Mouse (Mus musculus) layer of hippocampus, adult 9-11 months (tissue): ENCODE measurements around the gene Chic2.

Source experiments
- DNase-seq: peaks from one replicate; pipeline ENCODE4 v3.0.0; 2022

The Chic2 gene

DNA sequence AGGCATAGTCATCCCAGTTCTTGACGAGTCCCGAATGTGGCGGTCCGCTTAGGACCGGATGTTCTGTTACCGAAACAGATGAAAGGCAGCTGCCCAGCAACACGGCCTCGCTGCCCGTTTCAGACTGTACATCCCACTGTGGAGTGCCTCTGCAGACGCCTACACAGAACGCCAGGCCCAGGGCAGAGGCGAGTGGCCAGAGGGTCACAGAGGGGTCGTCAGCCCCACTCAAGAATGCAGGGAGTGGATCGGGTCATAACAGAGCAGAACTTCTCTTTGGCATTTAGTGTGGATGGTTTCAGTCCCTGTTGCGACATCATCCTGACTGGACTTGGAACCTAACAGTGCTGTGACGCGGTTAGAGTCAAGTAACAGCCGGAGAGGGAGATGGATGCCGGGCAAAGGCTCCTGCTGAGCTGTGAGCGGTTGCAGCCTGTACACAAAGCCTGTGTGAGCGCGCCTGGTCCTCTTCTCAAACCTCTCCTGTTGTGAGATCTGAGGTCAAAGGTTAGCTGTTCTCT is 70.5 kb downstream of the Chic2 start:
- no peak for DNase-seq

GRCm38 (mm10) chr5:74971418-74971817 is 73.2 kb downstream of the Chic2 start:
- no peak for DNase-seq

DNA sequence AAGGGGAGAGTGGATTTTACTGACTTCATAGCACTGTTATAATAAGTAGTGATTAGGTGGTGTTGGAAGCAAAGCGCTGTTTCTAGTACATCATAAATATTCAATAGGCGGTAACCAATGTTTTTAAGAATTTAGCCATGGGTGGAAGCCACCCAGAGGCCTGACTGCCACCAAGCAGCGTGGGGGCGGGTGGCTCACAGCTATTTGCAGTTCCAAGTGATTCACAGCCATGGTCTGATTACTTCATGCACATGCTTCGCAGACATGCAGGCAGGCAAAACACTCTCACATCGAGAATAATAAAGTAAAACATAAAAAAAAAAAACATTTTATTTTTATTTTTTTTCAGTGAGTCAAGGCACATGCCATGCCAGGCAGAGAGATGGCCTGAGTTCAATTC is 75.2 kb downstream of the Chic2 start:
- no peak for DNase-seq

GRCm38 (mm10) chr5:74967882-74968281 is 76.7 kb downstream of the Chic2 start:
- no peak for DNase-seq

GRCm38 (mm10) chr5:74966891-74967290 is 77.7 kb downstream of the Chic2 start:
- DNase-seq = no peak

DNA sequence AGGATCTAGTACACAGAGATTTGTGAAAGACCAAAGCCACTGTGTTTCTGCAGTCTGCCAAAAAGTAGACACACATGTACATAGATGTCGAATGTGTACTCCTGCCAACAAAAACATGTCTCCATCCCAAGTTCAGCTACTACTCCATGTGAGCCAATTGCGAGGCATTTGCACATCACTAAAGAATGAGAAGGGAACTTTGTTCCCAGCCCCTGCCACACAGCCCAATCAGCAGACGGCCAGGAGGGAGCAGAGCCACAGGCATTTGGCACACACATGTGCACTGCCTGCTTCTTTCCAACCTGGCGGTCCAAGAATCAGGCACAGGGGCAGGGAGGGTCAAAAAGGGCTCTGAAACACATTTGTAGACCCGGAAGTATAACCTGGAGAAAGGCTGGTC is 81.8 kb downstream of the Chic2 start:
- no peak for DNase-seq

DNA sequence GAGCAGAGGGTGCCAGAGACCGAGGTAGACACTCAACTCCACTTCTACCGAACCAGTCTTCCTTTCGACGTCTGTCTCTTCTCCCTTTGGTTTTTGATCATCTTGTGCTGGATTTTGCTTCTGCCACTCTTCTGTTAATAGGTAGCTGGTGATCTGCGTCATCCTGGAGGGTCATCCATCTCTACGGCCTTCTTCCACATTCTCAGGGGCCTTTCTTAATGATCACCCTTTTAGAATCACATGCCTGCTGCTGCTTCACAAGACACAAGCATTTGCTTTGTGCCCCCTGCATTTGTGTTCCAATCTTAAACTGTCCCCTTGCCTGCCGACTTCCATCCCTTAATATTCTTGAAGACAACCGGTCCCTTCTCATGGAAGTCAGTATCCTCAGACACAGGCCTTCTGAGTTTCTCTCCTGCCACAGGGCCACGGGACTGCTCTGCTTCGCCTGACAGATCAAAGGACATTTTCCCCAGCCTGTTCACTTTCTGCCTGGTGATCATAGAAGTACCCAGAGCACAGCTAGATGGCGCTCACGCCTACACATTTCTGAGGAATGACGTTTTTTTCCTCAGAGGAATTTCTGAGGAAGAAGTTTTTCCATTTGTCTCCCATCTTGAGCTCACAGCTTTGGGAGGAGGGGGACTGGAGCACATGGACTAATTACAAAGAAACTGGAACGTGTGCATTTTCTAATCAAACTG is 83.6 kb downstream of the Chic2 start:
- no peak for DNase-seq

DNA sequence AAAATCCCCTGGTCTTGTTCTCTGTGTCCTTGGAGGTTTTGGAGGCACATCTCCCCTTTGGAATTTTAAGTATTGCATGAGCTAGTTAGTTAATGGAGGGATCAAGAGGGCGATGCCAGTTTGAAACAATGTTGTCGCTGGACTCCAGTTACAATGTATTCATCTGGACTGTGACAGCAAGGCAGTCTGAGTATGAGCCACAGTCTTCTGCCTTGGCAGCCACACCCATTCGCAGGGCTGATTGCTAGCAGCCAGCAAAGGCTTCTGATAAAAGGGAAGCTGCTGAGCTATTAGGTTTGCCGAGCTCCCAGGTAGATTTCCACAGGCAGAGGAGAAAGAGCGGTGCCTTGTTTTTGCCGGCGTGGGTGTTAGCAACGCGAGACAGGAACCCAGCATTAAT is 84.3 kb downstream of the Chic2 start:
- DNase-seq = no peak

DNA sequence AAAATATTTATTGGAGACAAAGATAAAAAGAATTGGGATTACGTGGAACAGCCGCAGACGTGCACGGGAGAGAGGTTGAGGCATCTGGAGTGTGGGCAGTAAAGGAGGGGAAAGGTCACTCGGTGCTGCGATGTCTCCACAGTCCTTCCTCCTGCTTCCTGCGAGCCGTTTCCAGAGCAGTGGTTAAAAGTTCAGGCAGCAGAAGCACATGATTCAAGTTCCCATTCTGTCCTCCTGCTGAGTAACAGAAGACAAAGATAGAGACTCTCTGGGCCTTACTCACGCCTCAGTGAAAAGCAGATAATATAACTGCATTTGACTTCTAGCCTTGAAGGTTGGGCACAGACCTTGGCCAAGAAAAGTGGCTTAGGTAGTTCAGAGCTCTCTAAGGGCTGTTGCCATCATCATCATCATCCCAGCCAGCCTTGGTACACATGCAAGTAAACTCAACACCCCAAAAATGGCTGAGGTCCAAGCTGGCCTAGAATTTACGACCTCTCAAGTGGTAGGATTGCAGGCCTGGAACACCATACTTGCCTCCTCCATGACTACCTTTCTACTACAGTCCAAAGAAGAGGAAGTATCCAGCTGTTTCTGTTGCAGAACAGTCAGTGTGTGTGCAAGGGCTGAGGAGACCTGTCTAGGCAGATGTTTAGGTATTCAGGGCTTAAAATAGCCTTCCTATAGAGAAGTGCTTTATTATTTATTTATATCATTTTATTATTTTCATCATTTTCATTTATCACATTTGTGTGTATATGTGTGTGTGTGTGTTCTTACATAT is 87.1 kb downstream of the Chic2 start:
- DNase-seq = peak; percentile 51

GRCm38 (mm10) chr5:74956335-74956734 is 88.2 kb downstream of the Chic2 start:
- no peak for DNase-seq

DNA sequence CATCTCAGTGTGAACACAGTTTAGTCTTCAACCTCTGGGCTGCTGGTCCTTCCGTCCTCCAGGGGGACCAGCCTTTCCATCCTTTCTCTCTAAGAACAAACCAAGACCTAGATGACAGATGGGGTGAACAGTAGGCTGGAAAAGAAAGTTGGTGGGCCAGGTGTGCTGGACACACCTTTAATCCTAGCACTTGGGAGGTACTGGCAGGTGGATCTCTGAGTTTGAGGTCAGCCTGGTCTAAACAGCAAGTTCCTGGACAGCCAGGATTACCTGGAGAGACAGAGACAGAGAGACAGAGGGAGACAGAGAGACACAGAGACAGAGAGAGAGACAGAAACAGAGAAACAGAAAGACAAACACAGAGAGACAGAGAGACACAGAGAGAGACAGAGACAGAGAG is 89.0 kb downstream of the Chic2 start:
- no peak for DNase-seq

DNA sequence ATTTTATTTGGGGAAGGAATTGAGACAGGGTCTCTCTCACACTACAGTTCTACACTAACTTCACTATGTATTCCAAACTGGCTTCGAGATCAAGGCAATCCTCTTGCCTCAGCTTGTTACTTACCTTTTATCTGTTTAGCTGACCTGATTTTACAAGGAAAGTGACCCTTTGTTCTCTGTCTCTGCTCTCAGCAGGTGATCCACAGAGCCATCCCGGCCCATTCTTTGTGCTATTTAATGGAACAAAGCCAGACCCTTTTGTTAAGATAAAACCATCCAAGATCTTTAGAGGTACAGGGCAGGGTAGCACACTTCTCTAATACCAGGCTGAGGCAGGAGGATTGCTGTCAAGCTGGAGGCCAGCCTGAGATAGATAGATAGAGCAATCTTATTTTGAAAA is 91.6 kb downstream of the Chic2 start:
- no peak for DNase-seq

DNA sequence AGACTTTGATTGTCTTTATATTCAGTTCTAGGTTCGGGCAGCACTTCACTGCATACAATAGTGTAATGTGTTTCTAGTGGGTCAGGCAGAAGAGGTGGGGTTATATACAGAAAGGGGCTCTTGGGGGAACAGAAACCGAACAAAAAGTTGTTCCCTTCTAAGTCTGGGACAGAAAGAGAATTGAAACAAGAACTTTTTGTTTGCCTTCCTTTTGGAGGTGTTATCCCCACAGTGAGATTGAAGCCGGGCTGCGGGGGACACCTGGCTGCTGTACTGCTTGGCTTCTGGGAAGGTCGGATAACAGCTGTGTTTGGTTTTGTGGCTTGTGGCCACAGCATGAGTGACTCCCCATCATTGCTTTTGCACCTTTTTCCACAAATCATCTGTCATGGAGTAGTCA is 93.2 kb downstream of the Chic2 start:
- DNase-seq = no peak

- DNase-seq = peak; percentile 25
Measured at GRCm38 (mm10) chr5:74949298-74949697, 95.3 kb downstream of the Chic2 start.

- no peak for DNase-seq
Measured at GRCm38 (mm10) chr5:74948482-74948881, 96.1 kb downstream of the Chic2 start.
